Mouse (Mus musculus): ENCODE data around the gene Gsn.

DNA sequence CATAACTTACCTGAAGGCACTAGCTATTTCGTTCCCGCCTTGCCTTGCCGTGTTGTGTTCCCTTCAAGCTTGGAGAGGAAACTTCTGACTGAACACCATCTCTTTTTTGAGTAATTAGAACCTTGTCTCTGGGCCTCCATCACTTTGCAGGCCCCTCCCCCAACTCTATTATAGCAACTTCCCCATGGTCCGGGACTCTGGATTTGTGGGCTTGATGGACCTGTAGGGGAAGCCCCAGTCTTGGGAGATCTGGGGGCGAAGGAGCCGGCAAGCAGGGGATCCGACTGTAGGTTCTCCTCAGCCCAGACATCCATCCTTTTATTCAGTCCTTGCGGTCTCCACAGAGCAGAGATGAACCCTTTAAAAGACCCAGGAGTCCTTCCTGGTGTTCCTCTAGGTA lies 752 bp downstream of the Gsn start:
- no peak for TF ChIP-seq CTCF (IDR thresholded peaks at IDR 0.05; ENCODE audit: low read depth)
- TF ChIP-seq EP300 (IDR thresholded peaks at IDR 0.05; ENCODE audit: low read depth), result no peak

All from liver, postnatal 0 days (tissue).